Mouse (Mus musculus) stomach, embryonic 15.5 days (tissue): ENCODE measurements around the gene Fam173a. TPM values are rescaled to one million over a fixed set of nuclear protein-coding genes. Genes with fewer than 3 reads are reported as not detected.
"Not testable (repeated sequence)": the region's sequence is repeated elsewhere in the genome, so short reads cannot be mapped to it uniquely, and the experiment has no call there.

Experiments used
- ATAC-seq: fragments of 200-750 bp; cut with Nextera tagmentation; 2 replicates; pipeline ENCODE4 v1.8.0; 2017; ENCODE audit warnings: low read depth, moderate number of reproducible peaks, moderate TSS enrichment; ENCODE audit not compliant: insufficient read depth, low FRiP score
- H3K27ac ChIP-seq: fragments of 300-500 bp; sonication (generic); 2 replicates; pipeline ENCODE4 v1.5.1; 2015; ENCODE audit warnings: mild to moderate bottlenecking, inconsistent platforms
- H3K27me3 ChIP-seq: fragments of 300-500 bp; sonication (generic); replicated peaks from 2 replicates; pipeline ENCODE4 v1.6.1; 2015; ENCODE audit warnings: inconsistent platforms
- H3K36me3 ChIP-seq: fragments of 300-500 bp; sonication (generic); 2 replicates; pipeline ENCODE4 v1.6.1; 2015; ENCODE audit warnings: inconsistent platforms
- H3K4me1 ChIP-seq: fragments of 300-500 bp; sonication (generic); 2 replicates; pipeline ENCODE4 v1.6.1; 2015; ENCODE audit warnings: inconsistent platforms
- H3K4me2 ChIP-seq: fragments of 300-500 bp; sonication (generic); 2 replicates; pipeline ENCODE4 v1.6.1; 2015; ENCODE audit warnings: mild to moderate bottlenecking, inconsistent platforms
- H3K4me3 ChIP-seq: fragments of 300-500 bp; sonication (generic); replicated peaks from 2 replicates; pipeline ENCODE4 v1.5.1; 2015; ENCODE audit warnings: inconsistent platforms
- H3K9ac ChIP-seq: fragments of 300-500 bp; sonication (generic); 2 replicates; pipeline ENCODE4 v1.6.1; 2015; ENCODE audit warnings: inconsistent platforms
- H3K9me3 ChIP-seq: fragments of 300-500 bp; sonication (generic); 2 replicates; pipeline ENCODE4 v1.6.1; 2016; ENCODE audit warnings: inconsistent platforms
- WGBS: fragments of 180-500 bp; shearing (Covaris S2); methylation state at CpG from one replicate; pipeline ENCODE4 v1.1.7; 2015; 5-methylcytosine and 5-hydroxymethylcytosine counted together
- microRNA-seq: library from miRNA; unstranded; fragments of <30 nt; microRNA quantifications from one replicate; pipeline ENCODE4, GENCODE M21; 2016
- polyA plus RNA-seq: library from polyadenylated mRNA; unstranded; fragments of >200 nt; fragmentation: Nextera tagmentation; extraction: Ambion mirVana; gene quantifications from 2 replicates; pipeline ENCODE4 v1.2.1, GENCODE M21; 2015

Gene Fam173a
- polyA plus RNA-seq, 1 experiment from 2014 or later = 99.3 TPM

DNA sequence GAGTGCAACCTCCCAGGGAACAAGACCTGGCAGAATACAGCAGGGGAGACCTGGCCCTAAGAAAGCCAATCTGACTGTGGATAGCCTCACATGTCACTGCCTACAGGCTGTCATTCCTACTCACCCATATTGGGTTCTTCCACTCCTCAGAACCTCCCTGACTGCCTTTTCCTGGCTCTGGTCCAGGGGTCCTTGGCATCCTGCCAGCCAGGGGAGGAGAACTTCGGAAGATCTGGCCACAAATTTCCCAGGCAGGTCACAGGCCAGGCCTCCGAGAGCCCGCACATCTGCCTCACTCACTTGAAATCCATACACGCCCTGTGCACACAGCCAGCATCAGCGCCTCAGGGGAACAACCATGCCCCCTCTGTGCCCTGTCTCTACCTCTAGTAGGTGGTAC is 41.3 kb downstream of the Fam173a start:
- peaks cover 8% of the 10 kb centered on the region for H3K4me1 ChIP-seq
- no peaks in the 10 kb centered on the region for H3K36me3 ChIP-seq
- ATAC-seq = no peak
- H3K9ac ChIP-seq = no peak overlapping the region
- 17% methylated on average over 5 of the region's 5 CpGs for WGBS
- H3K4me3 ChIP-seq = no peak overlapping the region
- H3K9me3 ChIP-seq = no peaks in the 10 kb centered on the region
- no peak overlapping the region for H3K27ac ChIP-seq
- H3K4me2 ChIP-seq = no peak overlapping the region
- no peaks in the 10 kb centered on the region for H3K27me3 ChIP-seq

DNA sequence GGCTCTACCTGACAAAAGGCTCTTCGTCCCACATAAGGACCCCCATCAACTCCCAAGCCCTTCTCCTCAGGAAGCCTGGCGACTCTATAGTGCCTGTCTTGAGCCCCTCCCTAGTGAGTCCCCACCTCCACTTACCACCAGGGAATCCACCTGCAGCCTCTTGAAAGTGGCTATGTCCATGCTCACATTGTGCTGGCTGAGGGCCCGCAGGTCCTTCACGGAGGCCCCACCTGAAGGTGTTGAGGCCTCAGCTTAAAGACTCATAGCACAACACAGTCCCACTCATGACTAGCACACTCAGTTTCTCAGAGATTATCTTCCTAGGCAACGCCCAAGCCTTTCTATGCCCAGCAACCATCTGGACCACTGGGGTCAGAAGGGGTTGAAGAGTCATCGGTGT is 43.4 kb downstream of the Fam173a start:
- H3K27ac ChIP-seq = no peak overlapping the region
- no peaks in the 10 kb centered on the region for H3K36me3 ChIP-seq
- no peaks in the 10 kb centered on the region for H3K9me3 ChIP-seq
- ATAC-seq = no peak
- H3K4me2 ChIP-seq = no peak overlapping the region
- H3K4me3 ChIP-seq = no peak overlapping the region
- peaks cover 6% of the 10 kb centered on the region for H3K4me1 ChIP-seq
- WGBS = 84% methylated on average over 6 of the region's 6 CpGs
- H3K9ac ChIP-seq = no peak overlapping the region
- H3K27me3 ChIP-seq = no peaks in the 10 kb centered on the region

DNA sequence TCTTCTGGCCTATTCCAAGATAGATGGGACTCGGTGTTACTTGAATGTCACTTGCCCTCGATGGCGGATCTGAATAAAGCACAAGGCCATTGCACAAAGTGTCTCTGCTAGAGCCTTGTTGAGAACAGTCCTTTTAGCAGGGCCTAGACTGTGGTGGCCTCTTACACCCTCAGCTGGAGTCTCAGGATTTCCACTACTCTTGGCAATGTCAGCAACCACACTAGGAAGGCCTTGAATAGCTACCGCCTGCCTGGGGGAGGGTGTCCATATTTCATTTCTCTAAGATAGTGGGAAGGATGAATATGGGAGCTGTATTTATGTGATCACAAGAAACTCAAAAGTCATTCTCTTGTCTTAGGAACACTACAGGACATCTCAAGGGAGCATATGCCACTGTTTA is 44.5 kb downstream of the Fam173a start:
- Histone ChIP-seq H3K9ac (no peak overlapping the region), H3K4me2 (no peak overlapping the region), H3K27me3 (no peaks in the 10 kb centered on the region), H3K4me3 (no peak overlapping the region), H3K36me3 (no peaks in the 10 kb centered on the region), H3K27ac (no peak overlapping the region), H3K9me3 (no peaks in the 10 kb centered on the region), H3K4me1 (peaks cover 6% of the 10 kb centered on the region)
- 92% methylated on average over 4 of the region's 4 CpGs for WGBS
- ATAC-seq = no peak

DNA sequence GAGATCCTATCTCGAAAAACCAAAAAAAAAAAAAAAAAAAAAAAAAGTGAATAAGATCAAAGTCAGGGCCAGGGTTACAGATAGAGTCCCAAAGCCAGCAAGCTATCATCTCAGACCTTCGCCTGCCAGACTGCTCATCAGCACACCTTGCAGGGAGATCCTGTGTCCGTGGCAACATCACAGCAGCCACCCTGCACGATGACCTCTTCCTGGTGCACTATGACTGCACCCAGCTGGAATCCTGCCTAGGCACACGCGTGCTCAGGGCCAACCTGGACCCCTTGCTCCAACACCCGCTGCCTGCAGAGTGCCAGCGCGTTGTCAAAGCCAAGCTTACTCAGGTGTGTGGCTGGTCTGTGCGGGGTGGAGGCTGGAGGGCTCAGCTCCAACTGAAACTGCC is 48.4 kb downstream of the Fam173a start:
- no peaks in the 10 kb centered on the region for H3K36me3 ChIP-seq
- H3K9me3 ChIP-seq = no peaks in the 10 kb centered on the region
- no peaks in the 10 kb centered on the region for H3K4me1 ChIP-seq
- 72% methylated on average over 10 of the region's 10 CpGs for WGBS
- no peak overlapping the region for H3K27ac ChIP-seq
- no peak for ATAC-seq
- no peak overlapping the region for H3K4me3 ChIP-seq
- no peak overlapping the region for H3K4me2 ChIP-seq
- H3K27me3 ChIP-seq = no peaks in the 10 kb centered on the region
- no peak overlapping the region for H3K9ac ChIP-seq

DNA sequence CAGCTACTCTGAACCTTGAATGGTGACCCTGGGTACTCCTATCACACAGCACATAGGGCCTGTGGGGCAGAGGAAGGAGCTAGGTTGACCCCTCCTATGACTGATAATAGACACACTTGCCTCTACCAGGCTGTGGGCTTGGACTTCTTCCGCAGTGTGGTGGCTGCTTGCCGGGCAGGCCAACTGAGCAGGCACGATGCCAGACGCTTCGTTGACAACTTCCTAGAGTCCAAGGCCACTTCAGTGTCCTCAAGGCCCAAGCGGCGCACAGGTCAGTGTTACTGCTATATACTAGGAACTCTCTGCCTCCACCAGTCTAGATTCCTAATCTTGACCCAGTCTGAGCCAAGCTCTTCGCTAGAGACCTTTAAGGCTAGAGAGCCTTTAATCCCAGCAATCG is 48.9 kb downstream of the Fam173a start:
- no peaks in the 10 kb centered on the region for H3K4me1 ChIP-seq
- no peak overlapping the region for H3K4me3 ChIP-seq
- no peak overlapping the region for H3K4me2 ChIP-seq
- 88% methylated on average over 9 of the region's 9 CpGs for WGBS
- no peak for ATAC-seq
- H3K27me3 ChIP-seq = no peaks in the 10 kb centered on the region
- no peak overlapping the region for H3K9ac ChIP-seq
- H3K36me3 ChIP-seq = no peaks in the 10 kb centered on the region
- no peak overlapping the region for H3K27ac ChIP-seq
- no peaks in the 10 kb centered on the region for H3K9me3 ChIP-seq

DNA sequence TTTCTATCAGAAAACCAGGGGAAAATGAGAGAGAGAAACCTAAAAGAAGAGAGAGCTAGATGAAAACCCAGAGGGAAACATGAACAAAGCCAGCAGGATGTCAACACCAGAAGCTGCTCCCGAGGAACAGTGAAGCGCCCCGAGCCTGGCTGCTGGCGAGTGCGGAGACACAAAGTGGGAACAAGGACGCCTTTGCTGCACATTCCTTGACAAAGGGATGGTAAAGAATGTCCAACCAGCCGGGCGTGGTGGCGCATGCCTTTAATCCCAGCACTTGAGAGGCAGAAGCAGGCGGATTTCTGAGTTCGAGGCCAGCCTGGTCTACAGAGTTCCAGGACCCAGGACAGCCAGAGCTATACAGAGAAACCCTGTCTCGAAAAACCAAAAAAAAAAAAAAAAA is 51.2 kb downstream of the Fam173a start:
- not testable (repeated sequence) for H3K4me2 ChIP-seq, H3K4me1 ChIP-seq, H3K36me3 ChIP-seq, H3K9me3 ChIP-seq, H3K27ac ChIP-seq, H3K9ac ChIP-seq, ATAC-seq, H3K27me3 ChIP-seq, H3K4me3 ChIP-seq
- WGBS = 73% methylated on average over 12 of the region's 12 CpGs

Small RNA genes lying within 50 kb of the gene (microRNA-seq; reads per million reads assigned to microRNA genes)
- gene Gm25083 (not detected), gene Mir3082 (not detected), gene Mir6966 (not detected)

Other genes starting within 250 kb of the Fam173a start
- gene Sox8, start 222.2 kb downstream of the Fam173a start, polyA plus RNA-seq = 5.8 and 6.0 TPM in 2 replicates
- 27.4 and 29.8 TPM in 2 replicates for gene Lmf1, start 213.8 kb downstream of the Fam173a start, polyA plus RNA-seq
- gene Gng13, start 75.7 kb downstream of the Fam173a start, polyA plus RNA-seq = 1.5 and 2.1 TPM in 2 replicates
- gene Chtf18, start 65.5 kb downstream of the Fam173a start, polyA plus RNA-seq = 23.4 and 26.1 TPM in 2 replicates
- gene Rpusd1, start 65.2 kb downstream of the Fam173a start, polyA plus RNA-seq = 18.3 and 19.1 TPM in 2 replicates
- 0.06 TPM in 1 of 2 replicates, not detected in the other for gene Mslnl, start 56.9 kb downstream of the Fam173a start, polyA plus RNA-seq
- 38.3 and 43.6 TPM in 2 replicates for gene Msln, start 38.5 kb downstream of the Fam173a start, polyA plus RNA-seq
- 26.9 and 28.5 TPM in 2 replicates for gene Narfl, start 19.1 kb downstream of the Fam173a start, polyA plus RNA-seq
- 47.3 and 53.4 TPM in 2 replicates for gene Haghl, start 7.2 kb downstream of the Fam173a start, polyA plus RNA-seq
- 0.24 and 0.26 TPM in 2 replicates for gene Ccdc78, start 6.3 kb downstream of the Fam173a start, polyA plus RNA-seq
- gene AC134908.4, start 2.8 kb upstream of the Fam173a start, polyA plus RNA-seq = not detected in 2 replicates
- 46.6 and 48.3 TPM in 2 replicates for gene Metrn, start 4.2 kb upstream of the Fam173a start, polyA plus RNA-seq
- gene Fbxl16, start 16.2 kb upstream of the Fam173a start, polyA plus RNA-seq = 4.1 and 4.6 TPM in 2 replicates
- gene Wdr24, start 30.7 kb upstream of the Fam173a start, polyA plus RNA-seq = 24.3 and 25.5 TPM in 2 replicates
- 50.5 and 54.6 TPM in 2 replicates for gene Jmjd8, start 36.0 kb upstream of the Fam173a start, polyA plus RNA-seq
- gene Stub1, start 40.5 kb upstream of the Fam173a start, polyA plus RNA-seq = 312 and 319 TPM in 2 replicates
- gene Rhbdl1, start 44.4 kb upstream of the Fam173a start, polyA plus RNA-seq = 1.6 and 2.4 TPM in 2 replicates
- gene Gm20683, start 48.9 kb upstream of the Fam173a start, polyA plus RNA-seq = 1.6 and 2.7 TPM in 2 replicates
- 23.1 and 23.6 TPM in 2 replicates for gene Rhot2, start 52.0 kb upstream of the Fam173a start, polyA plus RNA-seq
- gene Wdr90, start 68.6 kb upstream of the Fam173a start, polyA plus RNA-seq = 21.0 and 22.9 TPM in 2 replicates
- gene Mcrip2, start 75.9 kb upstream of the Fam173a start, polyA plus RNA-seq = 52.2 and 54.2 TPM in 2 replicates
- gene Mettl26, start 82.2 kb upstream of the Fam173a start, polyA plus RNA-seq = 67.4 and 68.3 TPM in 2 replicates
- 0.39 and 0.55 TPM in 2 replicates for gene Wfikkn1, start 88.0 kb upstream of the Fam173a start, polyA plus RNA-seq
- gene Rab40c, start 126.8 kb upstream of the Fam173a start, polyA plus RNA-seq = 27.1 and 27.3 TPM in 2 replicates
- gene Pigq, start 152.0 kb upstream of the Fam173a start, polyA plus RNA-seq = 60.7 and 60.8 TPM in 2 replicates
- 0.30 TPM in 1 of 2 replicates, not detected in the other for gene Nhlrc4, start 152.1 kb upstream of the Fam173a start, polyA plus RNA-seq
- gene A930017K11Rik, start 159.7 kb upstream of the Fam173a start, polyA plus RNA-seq = 0.24 and 0.52 TPM in 2 replicates
- 20.4 and 22.8 TPM in 2 replicates for gene Capn15, start 192.9 kb upstream of the Fam173a start, polyA plus RNA-seq